19 mouse cellular contexts compared by ENCODE assay signal in genomic region chr1:152695491-152695890, GRCm38 (mm10). TPM values are rescaled to one million over a fixed set of nuclear protein-coding genes. Genes with fewer than 3 reads are reported as not detected.
"Had no signal": no experiment of that assay in that cellular context is flagged by ENCODE, and none has a peak within 500 bp of the region (broad histone marks: within the 10 kb centered on the region; RNA-seq: fewer than 3 reads in every experiment).

No protein-coding gene starts in this region.

- ATAC-seq: intestine, postnatal 0 days; liver, embryonic 12.5 days; midbrain, embryonic 13.5 days had no signal

- H3K27ac ChIP-seq: kidney, postnatal 0 days; limb, embryonic 15.5 days; liver, embryonic 12.5 days; macrophage; midbrain, embryonic 13.5 days; neural tube, embryonic 12.5 days; stomach, embryonic 15.5 days had no signal

- H3K36me3 ChIP-seq: limb, embryonic 15.5 days; liver, embryonic 12.5 days; midbrain, embryonic 13.5 days; neural tube, embryonic 12.5 days; stomach, embryonic 15.5 days had no signal

- H3K4me3 ChIP-seq: limb, embryonic 15.5 days; liver, embryonic 12.5 days; megakaryocyte, embryonic 14.5 days; midbrain, embryonic 13.5 days; neural tube, embryonic 12.5 days; stomach, embryonic 15.5 days had no signal

- DNase-seq: kidney, adult 8-10 months; kidney, postnatal 36 days; layer of hippocampus, adult 9-11 months; layer of hippocampus, postnatal 36 days; lung, embryonic 14.5 days; lung, postnatal 14 days; spleen, adult 18-20 months; thymus, adult 2 months; thymus, postnatal 36 days had no signal

- H3K9ac ChIP-seq: limb, embryonic 15.5 days; liver, embryonic 12.5 days; lung, embryonic 14.5 days; midbrain, embryonic 13.5 days; neural tube, embryonic 12.5 days; stomach, embryonic 15.5 days had no signal

- H3K4me1 ChIP-seq: limb, embryonic 15.5 days; liver, embryonic 12.5 days; megakaryocyte, embryonic 14.5 days; stomach, embryonic 15.5 days had no signal

- H3K27me3 ChIP-seq: limb, embryonic 15.5 days; liver, embryonic 12.5 days; midbrain, embryonic 13.5 days; neural tube, embryonic 12.5 days; stomach, embryonic 15.5 days had no signal

- H3K4me2 ChIP-seq: limb, embryonic 15.5 days; liver, embryonic 12.5 days; lung, embryonic 14.5 days; midbrain, embryonic 13.5 days; neural tube, embryonic 12.5 days; stomach, embryonic 15.5 days had no signal

- H3K9me3 ChIP-seq: limb, embryonic 15.5 days; liver, embryonic 12.5 days; megakaryocyte, embryonic 14.5 days; midbrain, embryonic 13.5 days; neural tube, embryonic 12.5 days; stomach, embryonic 15.5 days had no signal

RNA-seq across cellular contexts. Expression of gene Apobec4, which starts 54.9 kb away (rescaled TPM):
- polyA plus RNA-seq: intestine, postnatal 0 days; kidney, postnatal 0 days; limb, embryonic 15.5 days; liver, embryonic 12.5 days; liver, embryonic 16.5 days; lung, embryonic 14.5 days; macrophage; midbrain, embryonic 13.5 days; neural tube, embryonic 12.5 days; thymus, adult 2 months had no signal
